ENCODE assay signal across 10 mouse cellular contexts in the genomic region with DNA sequence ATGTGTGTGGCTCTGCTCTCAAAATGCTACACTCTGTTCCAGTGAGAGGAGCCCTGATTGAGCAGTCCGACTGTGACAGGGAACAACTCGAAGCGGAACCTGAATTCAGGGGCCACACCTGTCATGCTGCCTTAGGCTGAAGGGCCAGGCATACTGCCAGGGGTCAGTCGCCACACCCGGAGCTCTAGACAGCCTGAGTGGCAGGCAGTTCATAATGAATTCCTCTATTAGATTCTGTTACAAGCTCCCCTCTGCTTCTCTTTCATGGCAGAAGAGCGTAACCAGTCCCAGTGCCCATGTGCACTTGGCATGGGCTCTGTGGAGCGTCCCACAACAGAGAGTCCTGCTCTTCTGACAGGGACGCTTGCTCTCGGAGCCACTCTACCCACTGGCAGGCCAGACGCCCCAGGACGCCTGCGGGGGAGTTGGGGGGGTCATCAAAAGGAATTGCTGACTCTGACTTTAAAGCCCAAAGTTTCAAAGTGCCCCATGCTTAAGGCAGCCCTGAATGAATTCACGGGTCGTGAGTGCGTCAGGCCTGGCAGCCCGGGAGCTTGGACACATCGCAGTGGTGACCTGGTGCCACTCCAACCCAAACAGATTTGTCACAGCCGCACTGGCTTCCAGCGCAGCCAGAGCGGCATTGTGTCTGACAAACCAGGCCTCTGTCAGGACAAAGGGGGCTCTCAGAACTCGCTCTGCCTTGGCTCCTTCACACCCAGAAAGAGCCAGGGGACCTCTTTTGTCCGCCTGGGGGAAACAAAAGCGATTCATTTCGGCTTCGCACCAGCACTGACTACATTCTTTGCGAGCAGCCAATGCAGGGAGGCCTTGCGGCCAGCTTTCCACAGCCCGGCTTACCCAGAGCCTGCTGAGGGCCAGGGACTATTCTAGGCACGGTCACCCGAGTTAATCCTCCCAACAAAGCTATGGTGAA.
DNase-seq lines count a peak whose midpoint lies in the region; ATAC-seq and TF ChIP-seq lines count a peak whose summit lies in the region.
"Had no signal": no experiment of that assay in that cellular context is flagged by ENCODE, and none has a peak within 500 bp of the region (broad histone marks: within the 10 kb centered on the region; RNA-seq: fewer than 3 reads in every experiment).

No protein-coding gene starts in this region.

- peak overlapping the region; percentile 58 for H3K4me3 ChIP-seq in E14TG2a.4 (replicated peaks; ENCODE audit: low read length)
- no peak overlapping the region for H3K4me3 ChIP-seq in hindbrain, embryonic 12.5 days
- H3K4me3 ChIP-seq in neural tube, embryonic 11.5 days (ENCODE audit: low read depth, low read length): no peak overlapping the region
- H3K4me3 ChIP-seq: liver, embryonic 15.5 days had no signal

- no peak for TF ChIP-seq CTCF in E14TG2a.4 (conservative IDR thresholded peaks at IDR 0.05; ENCODE audit: low read length)

- peak; percentile 93 for ATAC-seq in hindbrain, embryonic 12.5 days (ENCODE audit: low FRiP score)
- ATAC-seq in neural tube, embryonic 11.5 days (ENCODE audit: insufficient read depth, low FRiP score, low TSS enrichment): peak; percentile 91

- H3K27ac ChIP-seq in hindbrain, embryonic 12.5 days: peak overlapping the region; percentile 93
- peak overlapping the region; percentile 93 for H3K27ac ChIP-seq in neural tube, embryonic 11.5 days (ENCODE audit: low read depth, low read length)
- H3K27ac ChIP-seq: liver, embryonic 15.5 days had no signal

- WGBS in hindbrain, embryonic 12.5 days: 8% methylated on average over 30 of the region's 30 CpGs
- WGBS in neural tube, embryonic 11.5 days: 15% methylated on average over 30 of the region's 30 CpGs

- peak overlapping the region; percentile 16 for H3K4me2 ChIP-seq in hindbrain, embryonic 12.5 days (replicated peaks)
- no peak overlapping the region for H3K4me2 ChIP-seq in neural tube, embryonic 11.5 days (ENCODE audit: low read depth)
- H3K4me2 ChIP-seq: liver, embryonic 15.5 days had no signal

- H3K4me1 ChIP-seq in E14TG2a.4 (replicated peaks; ENCODE audit: low read depth, low read length): peaks cover 19% of the 10 kb centered on the region
- peaks cover 44% of the 10 kb centered on the region for H3K4me1 ChIP-seq in hindbrain, embryonic 12.5 days
- H3K4me1 ChIP-seq in neural tube, embryonic 11.5 days (ENCODE audit: control insufficient read depth, insufficient read depth, low read length): peaks cover 20% of the 10 kb centered on the region
- H3K4me1 ChIP-seq: liver, embryonic 15.5 days had no signal

- peaks cover 50% of the 10 kb centered on the region for H3K27me3 ChIP-seq in E14TG2a.4 (ENCODE audit: insufficient read depth, low read length)
- no peaks in the 10 kb centered on the region for H3K27me3 ChIP-seq in hindbrain, embryonic 12.5 days
- H3K27me3 ChIP-seq in neural tube, embryonic 11.5 days (ENCODE audit: control insufficient read depth, insufficient read depth, low read length): no peaks in the 10 kb centered on the region

- H3K9ac ChIP-seq in hindbrain, embryonic 12.5 days: peak overlapping the region; percentile 23
- H3K9ac ChIP-seq in neural tube, embryonic 11.5 days (ENCODE audit: low read length): peak overlapping the region; percentile 60
- H3K9ac ChIP-seq: liver, embryonic 15.5 days had no signal

- no peaks in the 10 kb centered on the region; the same call in 1 of the 2 replicates for H3K9me3 ChIP-seq in E14TG2a.4 (ENCODE audit: low read length)
- H3K9me3 ChIP-seq in hindbrain, embryonic 12.5 days (replicated peaks): no peaks in the 10 kb centered on the region
- H3K9me3 ChIP-seq in neural tube, embryonic 11.5 days (ENCODE audit: control insufficient read depth, low read length): no peaks in the 10 kb centered on the region
- H3K9me3 ChIP-seq: liver, embryonic 15.5 days had no signal

- intact Hi-C loops in left cerebral cortex, postnatal 36 days (cut with DNase I): no loop called here

- H3K36me3 ChIP-seq in E14TG2a.4 (ENCODE audit: insufficient read depth, low read length): no peaks in the 10 kb centered on the region
- H3K36me3 ChIP-seq in hindbrain, embryonic 12.5 days: no peaks in the 10 kb centered on the region
- no peaks in the 10 kb centered on the region for H3K36me3 ChIP-seq in neural tube, embryonic 11.5 days (ENCODE audit: control insufficient read depth, insufficient read depth, low read length)
- H3K36me3 ChIP-seq: G1E; liver, embryonic 15.5 days had no signal

- DNase-seq in cerebellum, postnatal 25 days: peak; percentile 67 to 73
- DNase-seq in frontal cortex, postnatal 25 days (ENCODE audit: low spot score in 2 of 2): peak; percentile 17 to 48
- peak; percentile 43 to 47 for DNase-seq in left cerebral cortex, postnatal 36 days (ENCODE audit: low spot score in 2 of 2)
- peak; percentile 82 for DNase-seq in neural tube, embryonic 11.5 days (ENCODE audit: low spot score)
- no peak for DNase-seq in adrenal gland, adult 8-10 months
- DNase-seq in natural killer cell, adult 2 months (ENCODE audit: low spot score in 2 of 2): no peak

Comparison
In these comparisons a context has a peak if more than half of its experiments do, and no peak if none do; other contexts are left out.
1. DNase-seq: peak in cerebellum, postnatal 25 days (2 of 2), frontal cortex, postnatal 25 days (2 of 2), left cerebral cortex, postnatal 36 days (2 of 2) and neural tube, embryonic 11.5 days (single experiment); none in adrenal gland, adult 8-10 months (single experiment) and natural killer cell, adult 2 months (0 of 2).